Comparison of ENCODE assay signal across 12 mouse cellular contexts in genomic region chr1:33499603-33500002, GRCm38 (mm10).
A peak's percentile ranks its signal among the peaks of the same experiment; 100 is the strongest.
DNase-seq lines count a peak whose midpoint lies in the region; ATAC-seq and TF ChIP-seq lines count a peak whose summit lies in the region.
"Had no signal": no experiment of that assay in that cellular context is flagged by ENCODE, and none has a peak within 500 bp of the region (broad histone marks: within the 10 kb centered on the region; RNA-seq: fewer than 3 reads in every experiment).

No protein-coding gene starts in this region.

- no peak for DNase-seq in hindbrain, embryonic 10.5 days (ENCODE audit: low spot score)
- peak; percentile 29 for DNase-seq in cerebellum, adult 9-11 months
- DNase-seq in liver, embryonic 14.5 days (ENCODE audit: low read depth in 3 of 3, low spot score in 3 of 3), result no peak
- DNase-seq in thymus, postnatal 4 days, result peak; percentile 42
- no peak for DNase-seq in left cerebral cortex, adult 8-10 months (ENCODE audit: low spot score in 2 of 2)
- no peak for DNase-seq in gastrocnemius, postnatal 36 days
- DNase-seq: adrenal gland, postnatal 10 days; embryo, embryonic 11 days; heart, postnatal 4 days had no signal

- peaks cover 7% of the 10 kb centered on the region; the same call in 1 of the 2 replicates for H3K36me3 ChIP-seq in hindbrain, embryonic 10.5 days
- H3K36me3 ChIP-seq in hindbrain, embryonic 12.5 days, result no peaks in the 10 kb centered on the region
- no peaks in the 10 kb centered on the region; the same call in 1 of the 2 replicates for H3K36me3 ChIP-seq in liver, embryonic 14.5 days (replicated peaks; ENCODE audit: control insufficient read depth, insufficient read depth, low read depth)
- H3K36me3 ChIP-seq: heart, embryonic 13.5 days had no signal

- ATAC-seq in hindbrain, embryonic 12.5 days (ENCODE audit: low FRiP score), result no peak
- ATAC-seq in liver, embryonic 14.5 days (ENCODE audit: insufficient read depth), result peak; percentile 47; the same call in 1 of the 2 replicates

- no peak for TF ChIP-seq EP300 in liver, embryonic 14.5 days (IDR thresholded peaks at IDR 0.05; ENCODE audit: low read depth)

- H3K4me2 ChIP-seq in hindbrain, embryonic 12.5 days (replicated peaks), result no peak overlapping the region
- no peak overlapping the region for H3K4me2 ChIP-seq in liver, embryonic 14.5 days (ENCODE audit: low read depth)
- H3K4me2 ChIP-seq: heart, embryonic 13.5 days; midbrain, embryonic 11.5 days had no signal

- no peaks in the 10 kb centered on the region for H3K9me3 ChIP-seq in hindbrain, embryonic 10.5 days
- no peaks in the 10 kb centered on the region for H3K9me3 ChIP-seq in hindbrain, embryonic 12.5 days (replicated peaks)
- H3K9me3 ChIP-seq in liver, embryonic 14.5 days (ENCODE audit: control insufficient read depth, low read length), result no peaks in the 10 kb centered on the region
- H3K9me3 ChIP-seq: heart, embryonic 13.5 days had no signal

- no peak overlapping the region for H3K4me3 ChIP-seq in hindbrain, embryonic 10.5 days
- no peak overlapping the region for H3K4me3 ChIP-seq in hindbrain, embryonic 12.5 days
- no peak overlapping the region for H3K4me3 ChIP-seq in liver, embryonic 14.5 days (ENCODE audit: insufficient read depth in 1 of 2, low read depth in 2 of 2, low read length in 2 of 2)
- H3K4me3 ChIP-seq: heart, embryonic 13.5 days had no signal

- no peak for TF ChIP-seq CTCF in liver, embryonic 14.5 days (IDR thresholded peaks at IDR 0.05; ENCODE audit: low read depth)

- WGBS in hindbrain, embryonic 10.5 days, result 83% methylated on average over 4 of the region's 4 CpGs
- WGBS in hindbrain, embryonic 12.5 days, result 79% methylated on average over 4 of the region's 4 CpGs
- 40% methylated on average over 4 of the region's 4 CpGs for WGBS in liver, embryonic 14.5 days (ENCODE audit: insufficient replicate concordance)

- intact Hi-C loops in gastrocnemius, postnatal 36 days (cut with DNase I), result no loop called here

- 0 out of 2 replicates have a peak overlapping the region, but pooled peaks have one; percentile 29 for H3K27ac ChIP-seq in hindbrain, embryonic 10.5 days
- H3K27ac ChIP-seq in hindbrain, embryonic 12.5 days, result no peak overlapping the region
- H3K27ac ChIP-seq in liver, embryonic 14.5 days, result no peak overlapping the region
- H3K27ac ChIP-seq: heart, embryonic 13.5 days had no signal

- peaks cover 12% of the 10 kb centered on the region for H3K4me1 ChIP-seq in hindbrain, embryonic 10.5 days (replicated peaks)
- H3K4me1 ChIP-seq in hindbrain, embryonic 12.5 days, result no peaks in the 10 kb centered on the region
- H3K4me1 ChIP-seq in liver, embryonic 14.5 days (replicated peaks; ENCODE audit: control insufficient read depth in 2 of 2, insufficient read depth in 2 of 2, low read length in 1 of 2), result peaks cover 0 to 6% of the 10 kb centered on the region in 2 experiments; a peak in 1 of 4 replicates

- no peaks in the 10 kb centered on the region for H3K27me3 ChIP-seq in hindbrain, embryonic 10.5 days (ENCODE audit: insufficient read depth, poor library complexity, severe bottlenecking)
- H3K27me3 ChIP-seq in hindbrain, embryonic 12.5 days, result no peaks in the 10 kb centered on the region
- H3K27me3 ChIP-seq in liver, embryonic 14.5 days (ENCODE audit: control insufficient read depth, insufficient read depth, low read length), result no peaks in the 10 kb centered on the region
- H3K27me3 ChIP-seq: heart, embryonic 13.5 days had no signal

- no peak overlapping the region for H3K9ac ChIP-seq in hindbrain, embryonic 12.5 days
- no peak overlapping the region for H3K9ac ChIP-seq in liver, embryonic 14.5 days (replicated peaks)
- H3K9ac ChIP-seq: heart, embryonic 13.5 days had no signal

Comparison
In these comparisons a context has a peak if more than half of its experiments do, and no peak if none do; other contexts are left out.
1. DNase-seq: peak in cerebellum, adult 9-11 months (single experiment) and thymus, postnatal 4 days (single experiment); none in hindbrain, embryonic 10.5 days (single experiment), liver, embryonic 14.5 days (0 of 3), left cerebral cortex, adult 8-10 months (0 of 2) and gastrocnemius, postnatal 36 days (0 of 2).